Comparison of ENCODE assay signal across 25 mouse cellular contexts in genomic region chr9:80256561-80256960, GRCm38 (mm10).
A peak's percentile ranks its signal among the peaks of the same experiment; 100 is the strongest.
DNase-seq lines count a peak whose midpoint lies in the region; ATAC-seq and TF ChIP-seq lines count a peak whose summit lies in the region.
"Had no signal": no experiment of that assay in that cellular context is flagged by ENCODE, and none has a peak within 500 bp of the region (broad histone marks: within the 10 kb centered on the region; RNA-seq: fewer than 3 reads in every experiment).

No protein-coding gene starts in this region.

- H3K9ac ChIP-seq in intestine, embryonic 16.5 days (ENCODE audit: low read depth, low read length) = no peak overlapping the region
- no peak overlapping the region for H3K9ac ChIP-seq in intestine, embryonic 15.5 days
- no peak overlapping the region for H3K9ac ChIP-seq in liver, postnatal 0 days (replicated peaks)
- H3K9ac ChIP-seq in liver, embryonic 11.5 days (ENCODE audit: low read depth, low read length) = no peak overlapping the region
- no peak overlapping the region for H3K9ac ChIP-seq in intestine, postnatal 0 days (ENCODE audit: low read depth, low read length)
- H3K9ac ChIP-seq: embryonic facial prominence, embryonic 12.5 days; forebrain, embryonic 15.5 days; forebrain, postnatal 0 days had no signal

- peak; percentile 48; the same call in 1 of the 2 replicates for ATAC-seq in intestine, embryonic 16.5 days
- no peak for ATAC-seq in intestine, embryonic 15.5 days
- 0 out of 2 replicates have a peak, but pooled peaks have one; percentile 25 for ATAC-seq in liver, postnatal 0 days
- no peak for ATAC-seq in liver, embryonic 11.5 days (replicated peaks; ENCODE audit: low FRiP score)
- 0 out of 2 replicates have a peak, but pooled peaks have one; percentile 33 for ATAC-seq in intestine, postnatal 0 days
- ATAC-seq: activated CD4-positive, CD25-positive, alpha-beta regulatory T cell, adult 4 months; CD4-positive, CD25-positive, alpha-beta regulatory T cell, adult 4 months; forebrain, embryonic 15.5 days; forebrain, postnatal 0 days; Patski had no signal

- no peak overlapping the region for H3K27ac ChIP-seq in intestine, embryonic 16.5 days (ENCODE audit: low read length)
- H3K27ac ChIP-seq in intestine, embryonic 15.5 days = no peak overlapping the region
- no peak overlapping the region for H3K27ac ChIP-seq in liver, postnatal 0 days (ENCODE audit: low read depth)
- H3K27ac ChIP-seq in liver, embryonic 11.5 days (ENCODE audit: low read depth, low read length) = no peak overlapping the region
- H3K27ac ChIP-seq in intestine, postnatal 0 days (ENCODE audit: low read depth, low read length) = no peak overlapping the region
- H3K27ac ChIP-seq: embryonic facial prominence, embryonic 10.5 days; embryonic facial prominence, embryonic 12.5 days; forebrain, embryonic 15.5 days had no signal

- TF ChIP-seq EP300 in liver, postnatal 0 days (IDR thresholded peaks at IDR 0.05; ENCODE audit: low read depth) = no peak

- no peak overlapping the region for H3K4me3 ChIP-seq in intestine, embryonic 16.5 days (ENCODE audit: low read length)
- H3K4me3 ChIP-seq in intestine, embryonic 15.5 days (replicated peaks) = no peak overlapping the region
- H3K4me3 ChIP-seq in liver, postnatal 0 days (ENCODE audit: low read depth, low read length) = no peak overlapping the region
- H3K4me3 ChIP-seq in liver, embryonic 11.5 days (ENCODE audit: low read depth, low read length) = no peak overlapping the region
- no peak overlapping the region for H3K4me3 ChIP-seq in intestine, postnatal 0 days (ENCODE audit: low read depth, low read length)
- H3K4me3 ChIP-seq: embryonic facial prominence, embryonic 10.5 days; embryonic facial prominence, embryonic 12.5 days; forebrain, embryonic 15.5 days had no signal

- WGBS in intestine, embryonic 16.5 days = 85% methylated on average over 2 of the region's 2 CpGs
- 81% methylated on average over 2 of the region's 2 CpGs for WGBS in intestine, embryonic 15.5 days
- whole genome bisulfite sequencing in liver, postnatal 0 days (ENCODE audit: insufficient replicate concordance) = 84% methylated on average over 2 of the region's 2 CpGs
- WGBS in liver, embryonic 11.5 days = 85% methylated on average over 2 of the region's 2 CpGs
- WGBS in intestine, postnatal 0 days = 61% methylated on average over 2 of the region's 2 CpGs

- H3K4me2 ChIP-seq in intestine, embryonic 16.5 days (ENCODE audit: low read depth, low read length) = no peak overlapping the region
- H3K4me2 ChIP-seq in intestine, embryonic 15.5 days (replicated peaks) = no peak overlapping the region
- H3K4me2 ChIP-seq in liver, postnatal 0 days (ENCODE audit: low read depth, low read length) = no peak overlapping the region
- H3K4me2 ChIP-seq in liver, embryonic 11.5 days = no peak overlapping the region
- no peak overlapping the region for H3K4me2 ChIP-seq in intestine, postnatal 0 days (replicated peaks; ENCODE audit: low read depth)
- H3K4me2 ChIP-seq: embryonic facial prominence, embryonic 12.5 days; forebrain, embryonic 15.5 days had no signal

- H3K4me1 ChIP-seq in intestine, embryonic 16.5 days (ENCODE audit: control insufficient read depth, insufficient read depth, low read length) = no peaks in the 10 kb centered on the region
- H3K4me1 ChIP-seq in intestine, embryonic 15.5 days (replicated peaks) = no peaks in the 10 kb centered on the region
- no peaks in the 10 kb centered on the region for H3K4me1 ChIP-seq in liver, postnatal 0 days (ENCODE audit: insufficient read depth)
- H3K4me1 ChIP-seq in liver, embryonic 11.5 days (replicated peaks; ENCODE audit: control insufficient read depth, insufficient read depth, low read length) = no peaks in the 10 kb centered on the region
- no peaks in the 10 kb centered on the region for H3K4me1 ChIP-seq in intestine, postnatal 0 days (replicated peaks; ENCODE audit: control insufficient read depth, insufficient read depth, low read length)
- H3K4me1 ChIP-seq: embryonic facial prominence, embryonic 10.5 days; embryonic facial prominence, embryonic 12.5 days; forebrain, embryonic 15.5 days had no signal

- no peak for TF ChIP-seq CTCF in liver, postnatal 0 days (IDR thresholded peaks at IDR 0.05; ENCODE audit: low read depth)
- TF ChIP-seq CTCF in intestine, postnatal 0 days (IDR thresholded peaks at IDR 0.05; ENCODE audit: low read depth) = no peak

- DNase-seq in liver, postnatal 0 days = no peak
- DNase-seq in liver, embryonic 11.5 days (ENCODE audit: low spot score) = no peak
- DNase-seq in A20 (ENCODE audit: low read depth, low spot score) = peak; percentile 12
- no peak for DNase-seq in layer of hippocampus, adult 8-10 months (ENCODE audit: low spot score in 2 of 2)
- DNase-seq: adrenal gland, adult 8-10 months; adrenal gland, postnatal 14 days; adrenal gland, postnatal 36 days; B cell, adult 2 months; cerebellum, adult 11-12 months; cerebellum, adult 2 months; cerebellum, adult 9-10 months; cerebellum, postnatal 10 days; cerebellum, postnatal 25 days; forebrain, postnatal 0 days had no signal

- no peaks in the 10 kb centered on the region for H3K9me3 ChIP-seq in intestine, embryonic 16.5 days (ENCODE audit: control insufficient read depth, low read length)
- no peaks in the 10 kb centered on the region for H3K9me3 ChIP-seq in intestine, embryonic 15.5 days
- H3K9me3 ChIP-seq in liver, postnatal 0 days (ENCODE audit: low read length) = no peaks in the 10 kb centered on the region
- no peaks in the 10 kb centered on the region for H3K9me3 ChIP-seq in liver, embryonic 11.5 days (ENCODE audit: control insufficient read depth, low read length)
- H3K9me3 ChIP-seq in intestine, postnatal 0 days (ENCODE audit: control insufficient read depth) = no peaks in the 10 kb centered on the region
- H3K9me3 ChIP-seq: embryonic facial prominence, embryonic 10.5 days; embryonic facial prominence, embryonic 12.5 days; forebrain, embryonic 15.5 days; G1E had no signal

- no peaks in the 10 kb centered on the region for H3K27me3 ChIP-seq in intestine, embryonic 16.5 days (replicated peaks; ENCODE audit: control insufficient read depth, insufficient read depth, low read length)
- no peaks in the 10 kb centered on the region for H3K27me3 ChIP-seq in intestine, embryonic 15.5 days (replicated peaks)
- no peaks in the 10 kb centered on the region for H3K27me3 ChIP-seq in liver, postnatal 0 days (ENCODE audit: insufficient read depth, low read length)
- no peaks in the 10 kb centered on the region for H3K27me3 ChIP-seq in liver, embryonic 11.5 days (replicated peaks; ENCODE audit: control insufficient read depth, insufficient read depth, low read length)
- H3K27me3 ChIP-seq in intestine, postnatal 0 days (replicated peaks; ENCODE audit: control insufficient read depth, insufficient read depth, low read length) = no peaks in the 10 kb centered on the region
- H3K27me3 ChIP-seq: CH12.LX; embryonic facial prominence, embryonic 12.5 days; forebrain, embryonic 15.5 days; Patski had no signal

- peaks cover 2% of the 10 kb centered on the region; the same call in 1 of the 2 replicates for H3K36me3 ChIP-seq in intestine, embryonic 16.5 days (ENCODE audit: control insufficient read depth, insufficient read depth, low read length)
- no peaks in the 10 kb centered on the region for H3K36me3 ChIP-seq in intestine, embryonic 15.5 days
- H3K36me3 ChIP-seq in liver, postnatal 0 days (replicated peaks; ENCODE audit: insufficient read depth, low read length) = no peaks in the 10 kb centered on the region
- H3K36me3 ChIP-seq in liver, embryonic 11.5 days (ENCODE audit: control insufficient read depth, insufficient read depth, low read length) = no peaks in the 10 kb centered on the region
- peaks cover 9% of the 10 kb centered on the region for H3K36me3 ChIP-seq in intestine, postnatal 0 days (ENCODE audit: control insufficient read depth, insufficient read depth)
- H3K36me3 ChIP-seq: embryonic facial prominence, embryonic 10.5 days; embryonic facial prominence, embryonic 12.5 days; forebrain, embryonic 15.5 days; G1E had no signal

Comparison
In these comparisons a context has a peak if more than half of its experiments do, and no peak if none do; other contexts are left out.
1. ATAC-seq: peak in intestine, embryonic 16.5 days (single experiment), liver, postnatal 0 days (single experiment) and intestine, postnatal 0 days (single experiment); none in intestine, embryonic 15.5 days (single experiment) and liver, embryonic 11.5 days (single experiment).